Mouse (Mus musculus): Measurements from ENCODE around the gene Glrp1.

Glrp1 gene

DNA sequence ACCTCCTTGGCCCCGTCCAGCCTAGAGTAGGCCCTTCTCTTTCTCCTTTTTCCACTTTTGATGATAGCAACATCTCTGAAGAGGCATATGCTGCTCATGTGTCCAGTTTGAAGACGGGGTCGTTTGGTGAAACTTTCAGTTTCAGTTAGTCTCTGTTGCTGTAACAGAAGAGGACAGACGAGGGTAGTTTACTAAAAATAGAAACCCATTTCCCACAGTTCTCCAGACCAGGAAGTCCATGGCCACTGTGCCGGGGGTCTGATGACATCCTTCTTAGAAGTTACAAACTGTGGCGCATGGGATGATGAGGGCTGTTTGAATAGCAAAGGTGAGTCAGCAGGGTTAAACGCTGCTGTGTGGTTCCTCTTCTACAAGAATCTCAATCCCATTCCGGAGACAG, at the start of gene Glrp1:
Gene Glrp1, minus strand, starts transcription at position 278 of the 400 bp plus-strand sequence.
- DNase-seq (ENCODE audit: low spot score in 2 of 2), result no peak

DNA sequence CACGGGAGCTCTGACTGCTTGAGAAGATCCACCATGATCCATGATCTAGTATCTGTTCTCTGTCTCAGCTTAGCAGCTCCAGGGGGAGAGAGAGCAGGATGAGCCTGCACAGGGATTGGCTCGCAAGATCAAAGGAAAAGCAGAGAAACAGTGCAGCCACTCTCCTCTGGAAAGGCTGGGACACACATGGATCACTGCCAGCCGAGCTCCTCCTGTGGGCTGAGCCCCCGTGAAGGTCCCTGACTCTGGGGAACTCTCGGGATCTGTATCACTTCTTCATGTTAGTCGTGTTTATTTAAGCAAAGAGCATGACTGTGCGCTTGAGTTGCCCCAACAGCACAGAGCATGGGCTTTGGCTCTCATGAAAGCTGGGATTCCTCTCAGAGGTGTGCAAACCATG, 49.4 kb upstream of the Glrp1 start:
- peak in 1 of 2 experiments; percentile 36 for DNase-seq (ENCODE audit: low spot score in 2 of 2)

DNA sequence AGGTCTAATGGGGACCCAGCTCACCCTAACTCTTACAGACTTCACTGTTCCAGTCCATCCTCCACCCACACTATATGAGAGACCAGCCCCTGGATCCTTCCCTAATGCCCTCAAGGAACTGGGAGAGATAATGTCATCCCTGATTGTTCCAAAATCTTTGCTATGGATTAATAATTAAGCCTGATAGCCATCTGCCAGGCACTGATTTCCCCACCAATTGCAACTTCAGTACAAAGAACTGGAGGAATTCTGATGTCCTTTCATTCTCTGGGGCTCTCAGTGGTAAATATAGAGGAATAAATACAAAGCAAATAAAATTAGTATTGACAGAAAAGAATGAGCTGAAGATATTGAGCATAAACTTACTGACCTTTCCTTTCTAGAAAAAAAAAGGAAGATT, 48.9 kb upstream of the Glrp1 start:
- DNase-seq (ENCODE audit: low spot score in 2 of 2), result no peak

DNA sequence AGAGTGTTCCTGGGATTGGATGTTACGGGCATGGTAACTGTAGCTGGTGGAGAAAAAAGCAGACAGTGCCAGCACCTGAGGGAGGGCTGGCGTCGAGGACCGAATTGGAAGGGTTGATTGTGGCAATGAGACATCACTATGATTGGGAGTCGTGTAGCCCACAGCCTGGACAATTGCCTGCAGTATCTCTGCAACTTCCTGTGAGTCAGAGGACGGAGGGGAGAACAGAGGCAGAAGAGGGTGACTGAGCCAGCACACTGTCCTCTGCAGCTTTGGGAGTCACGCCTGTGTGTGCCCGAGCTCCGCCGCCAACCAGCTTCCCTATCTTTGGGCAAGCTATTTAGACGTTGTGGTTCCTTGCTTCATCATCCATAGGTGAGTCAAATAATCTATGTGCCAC, 46.5 kb upstream of the Glrp1 start:
- no peak for DNase-seq (ENCODE audit: low spot score in 2 of 2)

DNA sequence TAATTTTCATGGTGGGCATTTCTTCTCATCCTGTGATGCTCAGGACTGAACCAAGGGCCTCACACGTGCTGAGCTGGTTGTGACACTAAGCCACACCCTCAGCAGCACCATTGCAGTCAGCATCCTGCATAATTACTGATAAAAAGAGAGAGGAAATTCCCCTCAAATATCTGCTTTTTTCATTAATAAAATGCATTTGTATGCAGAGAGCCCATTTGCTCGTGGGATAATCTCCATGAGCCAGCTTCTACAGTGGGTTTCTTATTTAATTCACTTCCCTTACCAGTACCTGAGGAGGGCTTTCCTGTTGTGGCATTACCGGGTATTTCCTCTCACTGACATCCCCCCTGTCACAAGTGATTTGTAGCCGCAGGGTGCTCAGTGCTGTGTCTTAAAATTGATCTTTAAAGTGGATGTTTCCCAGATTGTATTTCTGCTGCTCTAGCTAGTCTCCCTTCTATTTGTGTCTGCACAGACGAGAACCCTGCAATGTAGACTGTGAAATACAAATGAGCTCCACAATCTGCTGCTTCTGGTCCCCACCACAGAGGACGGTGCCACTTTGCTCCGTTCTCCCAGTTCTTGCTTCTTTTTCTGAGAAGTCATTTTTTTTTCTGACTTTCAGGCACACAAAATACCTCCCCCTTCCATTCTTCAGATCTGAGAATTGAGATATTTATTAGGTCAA, 43.8 kb upstream of the Glrp1 start:
- DNase-seq (ENCODE audit: low spot score in 2 of 2), result peak in 1 of 2 experiments; percentile 61

DNA sequence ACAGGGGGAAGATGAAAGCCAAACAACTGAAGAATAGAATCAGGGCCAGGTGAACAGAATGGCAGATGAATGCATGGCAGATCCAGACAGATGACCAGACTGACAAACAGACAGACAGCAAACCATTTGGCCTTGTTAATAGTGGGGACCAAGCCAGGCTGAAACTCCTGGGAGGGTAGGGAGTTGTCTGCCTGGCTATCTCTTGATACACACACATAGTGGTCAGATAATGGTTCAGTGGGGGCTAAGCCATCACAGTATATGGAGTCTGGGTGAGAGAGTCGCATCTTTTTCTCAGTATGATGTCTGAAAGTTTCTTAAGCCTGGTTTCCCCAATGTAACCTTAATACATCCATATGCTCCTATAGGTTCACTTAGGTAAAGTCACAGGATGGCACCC, 39.4 kb upstream of the Glrp1 start:
- no peak for DNase-seq (ENCODE audit: low spot score in 2 of 2)

GRCm38 (mm10) chr1:88547172-88547571, 37.3 kb upstream of the Glrp1 start:
- DNase-seq (ENCODE audit: low spot score in 2 of 2), result peak; percentile 40 to 68

- no peak for DNase-seq (ENCODE audit: low spot score in 2 of 2)
Observed at GRCm38 (mm10) chr1:88543608-88544007, 33.7 kb upstream of the Glrp1 start.

GRCm38 (mm10) chr1:88539823-88540222, 30.0 kb upstream of the Glrp1 start:
- DNase-seq (ENCODE audit: low spot score in 2 of 2), result peak; percentile 51 to 69

DNA sequence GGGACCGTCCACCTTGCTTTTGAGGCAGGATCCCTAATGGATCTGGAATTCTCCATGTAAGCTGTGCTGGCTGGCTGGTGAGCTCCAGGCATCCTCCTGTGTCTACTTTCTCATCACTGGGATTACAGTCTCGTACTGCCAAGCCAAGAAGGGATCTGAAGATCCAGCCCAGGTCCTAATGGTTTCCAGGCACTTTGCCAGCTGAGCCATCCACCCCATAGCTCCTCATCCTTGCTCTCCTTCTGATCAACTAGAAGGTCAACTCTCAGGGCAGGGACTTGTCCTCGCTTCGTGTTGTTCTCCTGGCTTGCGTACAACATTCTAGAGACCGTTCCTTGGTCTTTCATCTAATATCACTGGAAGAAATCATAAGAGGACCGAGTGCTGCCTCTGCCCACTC, 29.4 kb upstream of the Glrp1 start:
- DNase-seq (ENCODE audit: low spot score in 2 of 2), result no peak

DNA sequence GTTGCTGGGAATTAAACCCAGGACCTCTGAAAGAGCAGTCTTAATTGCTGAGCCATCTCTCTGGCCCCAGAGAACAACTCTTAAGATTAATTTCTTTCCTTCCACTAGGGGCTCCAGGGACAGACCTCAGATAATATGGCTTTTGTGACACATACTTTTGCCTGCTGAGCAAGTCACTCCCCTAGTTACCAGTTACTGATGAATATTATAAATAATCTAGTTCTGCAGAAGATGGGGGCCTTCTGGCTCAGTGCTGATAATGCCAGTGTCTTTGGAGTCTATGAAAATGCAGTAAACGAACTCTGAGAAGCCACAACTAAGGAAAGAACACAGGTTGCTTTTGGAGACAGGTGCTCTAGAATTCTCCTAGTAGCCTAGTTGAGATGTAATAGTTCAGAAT, 26.4 kb upstream of the Glrp1 start:
- no peak for DNase-seq (ENCODE audit: low spot score in 2 of 2)

GRCm38 (mm10) chr1:88534091-88534490, 24.2 kb upstream of the Glrp1 start:
- DNase-seq (ENCODE audit: low spot score in 2 of 2), result no peak

GRCm38 (mm10) chr1:88526161-88526560, 16.3 kb upstream of the Glrp1 start:
- DNase-seq (ENCODE audit: low spot score in 2 of 2), result no peak

DNA sequence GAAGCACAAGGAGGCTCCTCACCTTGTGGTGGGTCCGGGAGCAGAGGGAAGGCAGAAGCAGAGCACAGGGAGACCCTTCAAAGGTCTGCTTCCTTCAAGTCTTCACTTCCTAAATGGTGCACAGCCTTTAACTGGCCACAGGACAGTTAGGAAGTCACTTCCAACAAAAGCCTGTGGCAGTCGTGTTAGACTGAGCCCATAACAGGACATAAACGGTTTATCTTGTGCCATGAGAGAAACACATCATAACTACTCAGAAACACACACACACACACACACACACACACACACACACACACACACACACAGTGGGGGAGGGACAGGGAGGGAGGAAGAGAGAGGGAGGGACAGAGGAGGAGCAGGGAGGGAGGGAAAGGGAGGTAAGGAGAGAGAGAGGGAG, 15.8 kb upstream of the Glrp1 start:
- DNase-seq (ENCODE audit: low spot score in 2 of 2), result no peak

DNA sequence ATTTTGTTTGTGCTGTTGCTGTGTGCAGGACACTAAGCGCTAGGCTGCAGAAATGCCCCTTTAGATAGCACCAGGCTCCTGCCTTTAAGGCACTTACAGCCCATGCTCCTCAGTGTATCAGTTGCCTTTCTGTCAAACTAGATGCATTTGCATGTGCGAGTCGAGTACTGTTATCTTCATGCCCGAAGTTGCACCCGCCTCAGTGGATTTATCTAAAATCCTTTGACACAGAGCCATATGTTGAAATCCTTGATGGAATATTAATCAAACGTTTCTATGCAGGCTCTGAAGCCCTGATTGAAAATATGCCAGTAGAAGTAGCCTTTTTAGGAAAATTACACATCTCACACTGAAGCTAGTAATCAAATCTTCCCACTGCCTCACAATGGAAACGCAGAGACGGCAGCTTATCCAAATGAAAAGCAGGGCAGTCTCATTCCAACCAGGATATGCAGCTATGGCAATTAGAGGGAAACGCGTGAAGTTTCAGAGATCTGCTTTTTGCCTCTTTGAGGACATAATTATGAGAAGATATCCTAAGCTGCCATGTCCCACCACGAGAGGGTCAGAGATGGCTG, 11.4 kb upstream of the Glrp1 start:
- DNase-seq (ENCODE audit: low spot score in 2 of 2), result no peak

- DNase-seq (ENCODE audit: low spot score in 2 of 2), result no peak
Observed at GRCm38 (mm10) chr1:88513613-88514012, 3.7 kb upstream of the Glrp1 start.

GRCm38 (mm10) chr1:88507886-88508285, 2.0 kb downstream of the Glrp1 start:
- DNase-seq (ENCODE audit: low spot score in 2 of 2), result no peak

DNA sequence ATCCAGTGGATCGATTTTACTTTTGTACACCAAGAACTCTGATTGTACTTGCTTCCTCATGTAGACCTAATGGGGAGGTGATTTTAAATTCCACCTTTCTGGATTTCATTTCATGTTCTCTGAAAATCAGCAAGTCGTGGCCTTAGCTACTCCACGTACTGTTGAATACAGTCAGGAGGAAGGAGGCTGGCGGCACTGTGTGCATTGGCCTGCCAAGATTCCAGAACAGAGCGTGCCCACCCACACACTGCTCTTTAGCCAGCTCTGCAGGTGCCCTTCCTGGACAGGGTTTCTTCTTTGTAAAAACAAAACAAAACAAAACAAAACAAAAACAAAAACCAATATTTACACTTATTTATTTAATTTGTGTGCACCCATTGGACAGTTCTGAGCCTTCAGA, 2.7 kb downstream of the Glrp1 start:
- no peak for DNase-seq (ENCODE audit: low spot score in 2 of 2)

- no peak for DNase-seq (ENCODE audit: low spot score in 2 of 2)
Observed at GRCm38 (mm10) chr1:88506412-88506811, 3.5 kb downstream of the Glrp1 start.

DNA sequence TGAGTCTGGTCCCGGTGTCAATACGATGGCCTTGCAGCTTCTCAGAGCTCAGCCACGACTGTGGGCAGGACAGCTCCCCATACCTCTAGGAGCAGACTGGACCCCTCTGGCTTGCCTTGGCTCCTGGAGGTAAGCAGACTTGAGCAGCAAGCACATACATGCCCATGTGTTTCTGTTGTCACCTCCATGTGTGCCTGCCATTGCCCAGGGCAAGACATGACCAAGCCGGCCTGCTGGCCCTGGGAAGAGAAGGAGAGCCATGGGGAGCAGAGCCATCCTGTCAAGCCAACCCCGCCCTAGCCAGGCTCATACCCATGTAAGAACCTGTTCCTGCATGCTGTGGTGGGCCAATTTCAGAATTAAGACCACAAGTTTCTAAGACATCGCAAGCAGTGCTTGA, 4.2 kb downstream of the Glrp1 start:
- DNase-seq (ENCODE audit: low spot score in 2 of 2), result no peak

GRCm38 (mm10) chr1:88504531-88504945, 5.3 kb downstream of the Glrp1 start:
- no peak for DNase-seq (ENCODE audit: low spot score in 2 of 2)

GRCm38 (mm10) chr1:88502822-88503221, 7.0 kb downstream of the Glrp1 start:
- DNase-seq (ENCODE audit: low spot score in 2 of 2), result no peak

- no peak for DNase-seq (ENCODE audit: low spot score in 2 of 2)
Observed at GRCm38 (mm10) chr1:88499230-88499737, 10.6 kb downstream of the Glrp1 start.

GRCm38 (mm10) chr1:88497407-88497806, 12.5 kb downstream of the Glrp1 start:
- no peak for DNase-seq (ENCODE audit: low spot score in 2 of 2)
